Comparison of ENCODE assay signal across 8 mouse cellular contexts in genomic region chr13:67683841-67684240, GRCm38 (mm10). TPM values are rescaled to one million over a fixed set of nuclear protein-coding genes. Genes with fewer than 3 reads are reported as not detected.
DNase-seq lines count a peak whose midpoint lies in the region; ATAC-seq lines count a peak whose summit lies in the region.
"Not testable (repeated sequence)": the region's sequence is repeated elsewhere in the genome, so short reads cannot be mapped to it uniquely, and the experiment has no call there.
"Had no signal": no experiment of that assay in that cellular context is flagged by ENCODE, and none has a peak within 500 bp of the region (broad histone marks: within the 10 kb centered on the region; RNA-seq: fewer than 3 reads in every experiment).

No protein-coding gene starts in this region.

- 84% methylated on average over 2 of the region's 2 CpGs for WGBS in forebrain, embryonic 11.5 days
- WGBS in heart, embryonic 14.5 days, result 67% methylated on average over 2 of the region's 2 CpGs
- WGBS in intestine, embryonic 15.5 days, result 68% methylated on average over 2 of the region's 2 CpGs
- WGBS in limb, embryonic 15.5 days, result 76% methylated on average over 2 of the region's 2 CpGs
- 53% methylated on average over 2 of the region's 2 CpGs for WGBS in macrophage (ENCODE audit: missing documents)
- WGBS in neural tube, embryonic 13.5 days, result 78% methylated on average over 2 of the region's 2 CpGs

- peak overlapping the region; percentile 61 for H3K4me3 ChIP-seq in forebrain, embryonic 11.5 days (ENCODE audit: low read depth, low read length)
- peak overlapping the region in 1 of 2 experiments; percentile 75; a peak in 2 of 4 replicates for H3K4me3 ChIP-seq in heart, embryonic 14.5 days (ENCODE audit: control insufficient read depth in 1 of 2, insufficient read depth in 1 of 2, low read depth in 1 of 2, low read length in 2 of 2)
- peak overlapping the region; percentile 75 for H3K4me3 ChIP-seq in intestine, embryonic 15.5 days (replicated peaks)
- H3K4me3 ChIP-seq in limb, embryonic 15.5 days, result peak overlapping the region; percentile 67
- H3K4me3 ChIP-seq in macrophage (ENCODE audit: inconsistent target), result peak overlapping the region; percentile 98
- H3K4me3 ChIP-seq in neural tube, embryonic 13.5 days, result peak overlapping the region; percentile 77

- H3K27ac ChIP-seq in forebrain, embryonic 11.5 days (ENCODE audit: low read depth, low read length); heart, embryonic 14.5 days (replicated peaks in 1 of 2; ENCODE audit: control insufficient read depth in 1 of 2, insufficient read depth in 1 of 2, low read depth in 2 of 2, low read length in 2 of 2); intestine, embryonic 15.5 days; limb, embryonic 15.5 days; neural tube, embryonic 13.5 days (replicated peaks): not testable (repeated sequence)
- H3K27ac ChIP-seq in macrophage, result peak overlapping the region; percentile 44; the same call in 1 of the 2 replicates

- peak overlapping the region; percentile 68; the same call in 1 of the 2 replicates for H3K9ac ChIP-seq in forebrain, embryonic 11.5 days (ENCODE audit: low read length)
- H3K9ac ChIP-seq in heart, embryonic 14.5 days (ENCODE audit: low read length), result peak overlapping the region; percentile 83
- H3K9ac ChIP-seq in intestine, embryonic 15.5 days; limb, embryonic 15.5 days: not testable (repeated sequence)
- peak overlapping the region; percentile 89; the same call in 1 of the 2 replicates for H3K9ac ChIP-seq in neural tube, embryonic 13.5 days

- not testable (repeated sequence) for H3K9me3 ChIP-seq in forebrain, embryonic 11.5 days (ENCODE audit: control insufficient read depth, low read length); heart, embryonic 14.5 days (ENCODE audit: control insufficient read depth, low read length); intestine, embryonic 15.5 days; limb, embryonic 15.5 days; neural tube, embryonic 13.5 days

- H3K4me2 ChIP-seq in forebrain, embryonic 11.5 days (ENCODE audit: low read depth, low read length, severe bottlenecking), result peak overlapping the region; percentile 60; the same call in 1 of the 2 replicates
- H3K4me2 ChIP-seq in heart, embryonic 14.5 days (ENCODE audit: low read length), result peak overlapping the region; percentile 71
- H3K4me2 ChIP-seq in intestine, embryonic 15.5 days (replicated peaks), result peak overlapping the region; percentile 71; the same call in 1 of the 2 replicates
- H3K4me2 ChIP-seq in limb, embryonic 15.5 days, result peak overlapping the region; percentile 64
- H3K4me2 ChIP-seq in neural tube, embryonic 13.5 days, result peak overlapping the region; percentile 80

- not testable (repeated sequence) for H3K27me3 ChIP-seq in forebrain, embryonic 11.5 days (ENCODE audit: control insufficient read depth, insufficient read depth, low read length); heart, embryonic 14.5 days (ENCODE audit: control insufficient read depth, insufficient read depth, low read length); intestine, embryonic 15.5 days (replicated peaks); limb, embryonic 15.5 days; neural tube, embryonic 13.5 days

- peak; percentile 48; the same call in 1 of the 2 replicates for ATAC-seq in forebrain, embryonic 11.5 days (replicated peaks; ENCODE audit: low FRiP score)
- not testable (repeated sequence) for ATAC-seq in heart, embryonic 14.5 days (ENCODE audit: insufficient number of reproducible peaks, insufficient read depth, low FRiP score, low read depth); limb, embryonic 15.5 days (ENCODE audit: insufficient number of reproducible peaks, low FRiP score, low TSS enrichment, low read depth)
- peak; percentile 59 for ATAC-seq in intestine, embryonic 15.5 days
- peak; percentile 48; the same call in 1 of the 2 replicates for ATAC-seq in neural tube, embryonic 13.5 days (ENCODE audit: low read depth)

- not testable (repeated sequence) for H3K4me1 ChIP-seq in forebrain, embryonic 11.5 days (replicated peaks; ENCODE audit: control insufficient read depth, insufficient read depth, low read length); heart, embryonic 14.5 days (ENCODE audit: control insufficient read depth in 2 of 2, insufficient read depth in 2 of 2, low read length in 2 of 2); intestine, embryonic 15.5 days (replicated peaks); limb, embryonic 15.5 days; neural tube, embryonic 13.5 days (replicated peaks)

- H3K79me2 ChIP-seq in macrophage (ENCODE audit: inconsistent target), result peaks cover 45% of the 10 kb centered on the region

- peak; percentile 52 for DNase-seq in brain, adult 2 months (ENCODE audit: low read depth, low spot score)
- DNase-seq in forebrain, embryonic 11.5 days (ENCODE audit: low spot score), result not testable (repeated sequence)

- H3K36me3 ChIP-seq in forebrain, embryonic 11.5 days (ENCODE audit: control insufficient read depth, insufficient read depth, low read length); heart, embryonic 14.5 days (ENCODE audit: control insufficient read depth, insufficient read depth, low read length); intestine, embryonic 15.5 days; limb, embryonic 15.5 days; macrophage (ENCODE audit: inconsistent target); neural tube, embryonic 13.5 days: not testable (repeated sequence)

RNA-seq across cellular contexts. Expression of gene Zfp738, which starts 3.0 kb away (rescaled TPM):
- 12.8 and 13.6 TPM in 2 replicates for polyA plus RNA-seq in forebrain, embryonic 11.5 days (2014; fragmentation: Nextera tagmentation; extraction: Ambion mirVana)
- 7.9 and 9.1 TPM in 2 replicates for polyA plus RNA-seq in heart, embryonic 14.5 days (2014; fragmentation: Nextera tagmentation; extraction: Ambion mirVana)
- 9.3 and 10.1 TPM in 2 replicates for polyA plus RNA-seq in intestine, embryonic 15.5 days (2015; fragmentation: Nextera tagmentation; extraction: Ambion mirVana)
- polyA plus RNA-seq in limb, embryonic 15.5 days (2015; fragmentation: Nextera tagmentation; extraction: Ambion mirVana), result 10.0 and 10.2 TPM in 2 replicates
- total RNA-seq in macrophage (2018; cell fraction: chromatin; rRNA removed), result 100 to 1,000 TPM in 2 of 26 experiments, 10 to 100 TPM in 24; 15.5 to 122 (median 52.7) TPM
- 10 to 100 TPM in 5 of 26 experiments, 1 to 10 TPM in 21; 3.6 to 11.3 (median 8.0) TPM for total RNA-seq in macrophage (2018; cell fraction: cytosol; rRNA removed)
- 10 to 100 TPM; 10.1 to 70.6 (median 23.7) TPM for total RNA-seq in macrophage (2018; cell fraction: nucleus; rRNA removed)
- 4.4 to 8.6 TPM (median 6.8 TPM) in 3 replicates for polyA plus RNA-seq in macrophage (2018)
- polyA plus RNA-seq in neural tube, embryonic 13.5 days (2015; fragmentation: Nextera tagmentation; extraction: Ambion mirVana), result 13.0 and 15.4 TPM in 2 replicates

RNA-seq across cellular contexts. Expression of gene Zfp65, which starts 45.1 kb away (rescaled TPM):
- 4.9 and 5.9 TPM in 2 replicates for polyA plus RNA-seq in forebrain, embryonic 11.5 days (2014; fragmentation: Nextera tagmentation; extraction: Ambion mirVana)
- polyA plus RNA-seq in heart, embryonic 14.5 days (2014; fragmentation: Nextera tagmentation; extraction: Ambion mirVana), result 2.1 and 2.4 TPM in 2 replicates
- polyA plus RNA-seq in intestine, embryonic 15.5 days (2015; fragmentation: Nextera tagmentation; extraction: Ambion mirVana), result 4.7 and 4.9 TPM in 2 replicates
- 6.4 and 6.8 TPM in 2 replicates for polyA plus RNA-seq in limb, embryonic 15.5 days (2015; fragmentation: Nextera tagmentation; extraction: Ambion mirVana)
- total RNA-seq in macrophage (2018; cell fraction: chromatin; rRNA removed), result 10 to 100 TPM in 15 of 26 experiments, 1 to 10 TPM in 11; 4.4 to 27.5 (median 11.3) TPM
- total RNA-seq in macrophage (2018; cell fraction: cytosol; rRNA removed), result 10 to 100 TPM in 18 of 26 experiments, 1 to 10 TPM in 8; 4.5 to 16.7 (median 13.0) TPM
- total RNA-seq in macrophage (2018; cell fraction: nucleus; rRNA removed), result 10 to 100 TPM in 10 of 26 experiments, 1 to 10 TPM in 16; 3.7 to 24.4 (median 9.0) TPM
- 11.0 to 17.4 TPM (median 11.8 TPM) in 3 replicates for polyA plus RNA-seq in macrophage (2018)
- 8.5 and 9.5 TPM in 2 replicates for polyA plus RNA-seq in neural tube, embryonic 13.5 days (2015; fragmentation: Nextera tagmentation; extraction: Ambion mirVana)

RNA-seq across cellular contexts. Expression of gene Zfp729a, which starts 46.2 kb away (rescaled TPM):
- polyA plus RNA-seq in forebrain, embryonic 11.5 days (2014; fragmentation: Nextera tagmentation; extraction: Ambion mirVana), result 3.4 and 4.5 TPM in 2 replicates
- polyA plus RNA-seq in heart, embryonic 14.5 days (2014; fragmentation: Nextera tagmentation; extraction: Ambion mirVana), result 1.8 and 1.9 TPM in 2 replicates
- 2.6 TPM in 2 replicates for polyA plus RNA-seq in intestine, embryonic 15.5 days (2015; fragmentation: Nextera tagmentation; extraction: Ambion mirVana)
- polyA plus RNA-seq in limb, embryonic 15.5 days (2015; fragmentation: Nextera tagmentation; extraction: Ambion mirVana), result 2.1 and 3.2 TPM in 2 replicates
- total RNA-seq in macrophage (2018; cell fraction: chromatin; rRNA removed), result 10 to 100 TPM in 25 of 26 experiments, 1 to 10 TPM in 1; 9.4 to 36.4 (median 18.8) TPM
- total RNA-seq in macrophage (2018; cell fraction: cytosol; rRNA removed), result 10 to 100 TPM in 3 of 26 experiments, 1 to 10 TPM in 23; 3.2 to 11.2 (median 7.3) TPM
- total RNA-seq in macrophage (2018; cell fraction: nucleus; rRNA removed), result 10 to 100 TPM in 24 of 26 experiments, 1 to 10 TPM in 2; 8.1 to 41.9 (median 13.4) TPM
- 5.2 to 8.7 TPM (median 6.5 TPM) in 3 replicates for polyA plus RNA-seq in macrophage (2018)
- 2.6 and 2.7 TPM in 2 replicates for polyA plus RNA-seq in neural tube, embryonic 13.5 days (2015; fragmentation: Nextera tagmentation; extraction: Ambion mirVana)

RNA-seq across cellular contexts. Expression of gene Gm49345, which starts 46.3 kb away (rescaled TPM):
- polyA plus RNA-seq in forebrain, embryonic 11.5 days (2014; fragmentation: Nextera tagmentation; extraction: Ambion mirVana), result not detected in 2 replicates
- 0.20 TPM in 1 of 2 replicates, not detected in the other for polyA plus RNA-seq in heart, embryonic 14.5 days (2014; fragmentation: Nextera tagmentation; extraction: Ambion mirVana)
- polyA plus RNA-seq in intestine, embryonic 15.5 days (2015; fragmentation: Nextera tagmentation; extraction: Ambion mirVana), result not detected in 2 replicates
- 0.56 TPM in 1 of 2 replicates, not detected in the other for polyA plus RNA-seq in limb, embryonic 15.5 days (2015; fragmentation: Nextera tagmentation; extraction: Ambion mirVana)
- total RNA-seq in macrophage (2018; cell fraction: chromatin; rRNA removed), result 1 to 10 TPM in 2 of 26 experiments, under 1 TPM in 1, not detected in 23; 0.74 to 1.5 (median 1.2) TPM
- total RNA-seq in macrophage (2018; cell fraction: cytosol; rRNA removed), result not detected
- not detected for total RNA-seq in macrophage (2018; cell fraction: nucleus; rRNA removed)
- polyA plus RNA-seq in macrophage (2018), result not detected in 3 replicates
- polyA plus RNA-seq in neural tube, embryonic 13.5 days (2015; fragmentation: Nextera tagmentation; extraction: Ambion mirVana), result not detected in 2 replicates
- polyA plus RNA-seq: adrenal gland, adult 2 months had no signal
